Mouse (Mus musculus): ENCODE results near the gene Grik3. TPM values are rescaled to one million over a fixed set of nuclear protein-coding genes. Genes with fewer than 3 reads are reported as not detected.
A peak's percentile ranks its signal among the peaks of the same experiment; 100 is the strongest.

Gene Grik3
- total RNA-seq, 2 experiments from 2014 or later = 0.08 to 0.13 TPM

DNA sequence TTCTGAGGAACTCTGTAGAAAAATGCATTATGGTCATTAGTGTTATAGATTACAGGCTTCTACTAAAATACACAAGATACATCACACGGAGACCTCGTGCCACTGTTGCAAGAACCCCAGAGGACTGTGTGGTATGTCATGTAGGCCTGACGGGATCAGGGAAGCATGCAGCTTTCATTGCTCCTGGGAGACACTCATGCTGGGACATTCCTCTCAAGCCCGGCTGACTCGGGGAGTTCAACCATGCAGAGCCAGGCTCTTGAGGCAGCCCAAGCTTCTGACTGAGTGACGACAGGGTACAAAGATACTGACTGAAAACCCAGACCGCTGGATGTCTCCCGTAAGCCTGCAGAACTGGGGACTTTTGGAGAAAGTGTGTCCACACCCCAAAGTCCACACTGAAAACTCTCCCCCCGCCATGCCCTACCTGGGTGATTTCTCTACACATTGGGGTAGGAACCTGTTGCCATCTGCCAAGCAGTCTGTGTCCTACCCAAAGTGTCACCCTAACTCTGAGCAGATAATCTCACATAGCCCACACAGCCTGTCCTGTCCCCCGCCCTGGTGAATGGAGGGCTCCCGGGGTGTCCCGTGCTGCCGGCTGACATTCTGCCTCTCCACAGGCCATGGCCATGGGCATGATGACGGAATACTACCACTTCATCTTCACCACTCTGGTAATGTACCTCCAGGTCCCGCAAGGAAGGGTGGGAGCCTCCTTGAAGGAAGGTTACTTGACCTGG is 150.6 kb downstream of the Grik3 start:
- DNase-seq = no peak

DNA sequence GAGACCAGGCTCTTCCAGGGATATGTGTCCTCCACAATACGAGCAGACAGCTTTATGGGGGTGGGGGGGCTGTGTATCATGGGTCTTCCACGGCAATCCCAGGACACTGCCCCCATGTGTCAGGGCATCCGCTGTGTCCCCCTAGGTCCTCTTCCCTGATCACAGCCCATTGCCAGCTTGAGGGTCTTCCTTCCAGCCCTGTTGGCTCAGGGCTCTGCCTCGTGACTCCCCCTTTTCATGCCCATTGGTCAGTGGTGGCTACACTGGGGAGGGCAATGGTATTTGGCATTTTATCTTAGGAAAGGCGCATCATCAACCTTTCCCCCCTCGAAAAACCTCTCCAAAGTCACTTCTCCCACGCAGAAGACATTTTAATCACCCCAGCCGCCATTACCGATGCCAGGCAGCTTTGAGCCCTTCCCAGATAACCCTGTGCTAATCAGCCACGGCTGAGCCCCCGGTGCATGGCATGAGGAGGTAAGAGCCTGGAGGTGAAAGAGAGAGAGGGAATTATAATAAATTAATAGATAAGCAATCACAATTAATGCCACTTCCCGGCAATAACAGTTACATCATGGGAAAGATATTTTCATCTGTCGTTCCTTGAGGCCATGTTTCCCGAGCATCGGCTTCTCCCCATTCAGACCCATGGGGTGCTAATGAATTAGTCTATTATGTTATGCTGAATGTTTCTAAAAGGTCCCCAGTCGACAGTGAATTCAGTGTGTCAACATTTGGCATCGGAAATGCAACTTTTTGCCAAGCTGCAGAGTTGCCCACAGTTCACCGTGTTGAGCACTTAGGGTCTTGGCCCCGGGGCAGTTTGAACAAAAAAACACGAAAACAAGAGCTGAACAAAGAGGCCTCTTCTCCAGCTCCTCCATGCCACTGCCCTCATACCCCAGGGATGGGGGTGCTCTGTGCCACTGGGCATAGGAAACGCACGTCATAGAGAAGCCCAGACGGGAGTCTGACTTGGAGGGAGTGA is 154.4 kb downstream of the Grik3 start:
- no peak for DNase-seq

GRCm38 (mm10) chr4:125651676-125652246 is 161.3 kb downstream of the Grik3 start:
- DNase-seq = no peak

DNA sequence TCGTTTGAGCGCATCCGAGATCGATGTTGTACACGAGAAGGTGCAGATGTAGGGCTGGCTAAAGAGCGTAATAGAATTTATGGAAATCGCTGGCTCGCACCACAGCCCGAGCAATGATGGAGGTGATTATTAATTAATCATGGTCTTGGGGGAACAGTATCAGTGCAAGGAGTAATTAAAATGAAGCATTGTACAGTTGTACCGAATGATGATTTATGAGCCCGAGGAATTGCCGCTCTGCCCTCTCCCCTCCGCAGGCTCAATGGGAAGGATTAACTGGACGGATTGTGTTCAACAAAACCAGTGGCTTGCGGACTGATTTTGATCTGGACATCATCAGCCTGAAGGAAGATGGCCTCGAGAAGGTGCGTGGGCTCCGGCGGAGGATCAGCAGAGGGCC is 165.5 kb downstream of the Grik3 start:
- no peak for DNase-seq

GRCm38 (mm10) chr4:125658376-125658775 is 167.9 kb downstream of the Grik3 start:
- no peak for DNase-seq

- no peak for DNase-seq
Observed at GRCm38 (mm10) chr4:125661982-125662381, 171.5 kb downstream of the Grik3 start.

GRCm38 (mm10) chr4:125663262-125663661 is 172.8 kb downstream of the Grik3 start:
- no peak for DNase-seq

DNA sequence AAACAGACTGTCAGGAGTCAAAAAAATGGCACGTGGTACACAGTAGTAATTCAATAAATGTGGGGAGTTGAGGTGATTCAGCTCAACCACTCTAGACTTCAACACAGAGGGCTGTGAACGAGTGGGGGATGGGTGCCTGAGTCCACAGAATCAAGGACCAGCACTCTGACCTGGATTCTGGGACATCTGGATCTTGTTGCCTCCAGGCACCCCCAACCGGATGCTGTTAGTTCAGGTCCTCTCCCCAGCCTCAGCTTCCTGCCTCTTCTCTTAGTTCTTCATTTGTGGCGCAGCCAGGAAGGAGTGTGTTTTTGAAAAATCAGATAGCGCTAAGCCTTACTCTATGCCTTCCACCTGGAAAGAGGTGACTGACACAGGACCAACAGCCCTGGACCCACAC is 175.5 kb downstream of the Grik3 start:
- no peak for DNase-seq

DNA sequence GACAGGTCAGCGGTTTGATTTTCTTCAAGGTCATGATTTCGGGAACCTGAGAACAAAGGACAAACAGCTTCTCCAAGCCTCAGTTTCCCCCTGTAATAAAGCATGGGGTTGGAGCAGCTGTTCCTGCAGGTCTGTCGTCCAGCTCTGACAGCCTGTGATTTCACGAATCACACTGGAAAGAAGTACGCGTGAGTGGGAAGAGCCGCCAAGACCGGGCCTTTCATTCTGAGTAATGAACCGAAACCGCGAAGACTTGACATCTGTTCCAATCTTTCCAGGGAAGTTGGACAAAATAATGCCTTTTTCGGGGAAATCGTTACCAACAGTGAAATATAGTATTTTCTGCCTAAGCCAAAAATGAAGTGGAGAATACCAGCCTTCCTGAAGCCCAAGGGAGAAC is 191.5 kb downstream of the Grik3 start:
- no peak for DNase-seq

DNA sequence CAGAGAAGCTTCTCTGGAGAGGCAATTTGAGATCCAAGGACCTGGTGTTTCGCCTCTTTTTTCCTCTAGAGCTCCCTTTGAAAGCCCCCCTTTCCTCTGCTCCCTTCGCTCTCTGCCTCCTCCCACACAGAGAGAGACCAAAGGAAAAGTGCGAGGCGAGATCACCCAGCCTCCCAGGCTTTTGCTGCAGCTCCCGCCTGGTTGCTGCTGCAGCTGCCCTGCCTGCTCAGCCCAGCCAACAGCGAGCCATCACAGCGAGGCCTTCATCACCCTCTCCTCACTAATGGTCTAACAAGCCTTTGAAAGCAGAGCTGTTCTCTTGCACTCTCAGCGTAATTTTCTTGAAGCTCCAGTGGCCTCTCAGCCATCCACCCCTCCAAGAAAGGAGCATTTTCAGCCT is 196.6 kb downstream of the Grik3 start:
- no peak for DNase-seq

DNA sequence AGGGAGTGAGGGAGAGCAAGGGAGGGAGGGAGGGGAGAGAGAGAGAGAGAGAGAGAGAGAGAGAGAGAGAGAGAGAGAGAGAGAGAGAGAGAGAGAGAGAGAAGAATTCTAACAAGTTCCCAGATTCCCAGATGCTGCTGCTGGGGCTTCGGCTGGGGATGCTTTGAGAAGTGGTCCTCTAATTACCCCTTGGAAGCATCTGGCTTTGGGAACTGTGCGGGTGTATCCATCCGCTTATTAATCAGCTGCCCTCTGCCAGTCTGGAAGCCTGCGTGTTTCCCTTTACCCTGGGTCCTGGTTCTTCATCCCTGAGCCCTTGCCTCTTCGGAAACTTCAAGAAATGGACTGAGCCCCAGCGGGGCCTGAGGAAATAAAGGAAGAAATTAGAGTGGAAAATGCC is 204.9 kb downstream of the Grik3 start:
- DNase-seq = no peak

GRCm38 (mm10) chr4:125696182-125696939 is 205.9 kb downstream of the Grik3 start:
- DNase-seq = no peak

- no peak for DNase-seq
Observed at GRCm38 (mm10) chr4:125697626-125698025, 207.1 kb downstream of the Grik3 start.

GRCm38 (mm10) chr4:125699056-125699455 is 208.6 kb downstream of the Grik3 start:
- DNase-seq = no peak

DNA sequence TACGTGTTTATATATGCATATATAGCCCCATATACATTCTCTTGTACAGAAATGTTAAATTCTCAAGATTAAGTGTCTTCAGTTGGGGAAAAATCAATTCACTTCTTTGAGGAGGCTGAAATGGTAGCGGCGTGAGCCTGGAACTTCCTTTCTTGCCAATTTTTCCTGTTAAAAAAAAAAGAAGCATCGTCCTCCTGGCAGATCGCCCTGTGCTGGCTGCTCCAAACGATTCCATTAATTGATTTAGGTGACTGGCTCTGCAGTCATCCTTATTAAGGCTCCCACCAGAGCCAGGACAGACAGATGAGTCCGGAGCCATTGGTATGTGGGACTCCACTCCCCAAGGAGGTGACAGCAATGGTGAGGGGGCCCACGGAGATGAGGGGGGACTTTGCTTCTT is 209.8 kb downstream of the Grik3 start:
- DNase-seq = no peak

GRCm38 (mm10) chr4:125702607-125703309 is 212.3 kb downstream of the Grik3 start:
- DNase-seq = peak; percentile 28

DNA sequence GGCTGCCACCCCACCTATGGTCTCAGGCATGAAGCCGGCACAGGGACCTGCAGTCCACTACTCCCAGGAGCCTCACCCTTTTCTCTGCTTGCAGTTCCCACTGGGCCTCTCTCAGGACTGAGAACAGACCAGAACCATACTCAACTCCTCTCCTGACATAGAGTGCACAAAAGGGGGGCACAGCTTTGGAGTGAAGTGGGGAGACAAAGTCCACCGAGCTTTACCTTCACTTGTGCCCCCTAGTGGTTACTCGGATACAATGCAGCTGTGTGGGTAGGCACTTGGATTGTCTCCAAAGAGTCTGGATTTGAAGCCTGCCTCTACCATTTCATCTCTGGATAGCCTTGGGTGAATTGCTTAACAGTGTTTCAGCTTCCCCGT is 212.8 kb downstream of the Grik3 start:
- DNase-seq = no peak

GRCm38 (mm10) chr4:125705746-125706145 is 215.2 kb downstream of the Grik3 start:
- no peak for DNase-seq

GRCm38 (mm10) chr4:125709716-125710115 is 219.2 kb downstream of the Grik3 start:
- no peak for DNase-seq

- DNase-seq = no peak
Observed at GRCm38 (mm10) chr4:125717881-125718280, 227.4 kb downstream of the Grik3 start.

GRCm38 (mm10) chr4:125718429-125719140 is 228.1 kb downstream of the Grik3 start:
- DNase-seq = no peak
